ENCODE assay signal across 11 mouse cellular contexts in genomic region chr14:48589702-48590325, GRCm38 (mm10).
A peak's percentile ranks its signal among the peaks of the same experiment; 100 is the strongest.
DNase-seq lines count a peak whose midpoint lies in the region; ATAC-seq lines count a peak whose summit lies in the region.
"Had no signal": no experiment of that assay in that cellular context is flagged by ENCODE, and none has a peak within 500 bp of the region (broad histone marks: within the 10 kb centered on the region; RNA-seq: fewer than 3 reads in every experiment).

No protein-coding gene starts in this region.

- no peak overlapping the region for H3K4me2 ChIP-seq in kidney, embryonic 14.5 days (replicated peaks; ENCODE audit: low read depth, low read length)
- peak overlapping the region; percentile 12; the same call in 1 of the 2 replicates for H3K4me2 ChIP-seq in embryonic facial prominence, embryonic 15.5 days (replicated peaks)
- H3K4me2 ChIP-seq in limb, embryonic 15.5 days = 0 out of 2 replicates have a peak overlapping the region, but pooled peaks have one; percentile 12
- H3K4me2 ChIP-seq: midbrain, embryonic 12.5 days had no signal

- H3K9ac ChIP-seq in kidney, embryonic 14.5 days (ENCODE audit: low read depth, low read length) = no peak overlapping the region
- H3K9ac ChIP-seq in embryonic facial prominence, embryonic 15.5 days = no peak overlapping the region
- no peak overlapping the region for H3K9ac ChIP-seq in limb, embryonic 15.5 days
- H3K9ac ChIP-seq: midbrain, embryonic 12.5 days had no signal

- no peaks in the 10 kb centered on the region for H3K36me3 ChIP-seq in kidney, embryonic 14.5 days (ENCODE audit: control insufficient read depth, insufficient read depth, low read length)
- no peaks in the 10 kb centered on the region for H3K36me3 ChIP-seq in embryonic facial prominence, embryonic 15.5 days
- no peaks in the 10 kb centered on the region for H3K36me3 ChIP-seq in limb, embryonic 15.5 days
- H3K36me3 ChIP-seq: midbrain, embryonic 12.5 days had no signal

- WGBS in kidney, embryonic 14.5 days = 36% methylated on average over 15 of the region's 15 CpGs
- 39% methylated on average over 15 of the region's 15 CpGs for WGBS in embryonic facial prominence, embryonic 15.5 days
- WGBS in limb, embryonic 15.5 days = 34% methylated on average over 15 of the region's 15 CpGs

- H3K4me1 ChIP-seq in kidney, embryonic 14.5 days (ENCODE audit: control insufficient read depth, insufficient read depth, low read length) = no peaks in the 10 kb centered on the region
- H3K4me1 ChIP-seq in embryonic facial prominence, embryonic 15.5 days = peaks cover 3% of the 10 kb centered on the region; the same call in 1 of the 2 replicates
- H3K4me1 ChIP-seq in limb, embryonic 15.5 days = no peaks in the 10 kb centered on the region

- H3K9me3 ChIP-seq in kidney, embryonic 14.5 days (ENCODE audit: control insufficient read depth, low read length) = no peaks in the 10 kb centered on the region
- no peaks in the 10 kb centered on the region for H3K9me3 ChIP-seq in embryonic facial prominence, embryonic 15.5 days (replicated peaks)
- no peaks in the 10 kb centered on the region for H3K9me3 ChIP-seq in limb, embryonic 15.5 days
- H3K9me3 ChIP-seq: midbrain, embryonic 12.5 days had no signal

- 0 out of 2 replicates have a peak, but pooled peaks have one; percentile 20 for ATAC-seq in kidney, embryonic 14.5 days (ENCODE audit: low FRiP score, low TSS enrichment)
- no peak for ATAC-seq in embryonic facial prominence, embryonic 15.5 days (ENCODE audit: insufficient number of reproducible peaks, low FRiP score, low TSS enrichment, low read depth)
- ATAC-seq in limb, embryonic 15.5 days (ENCODE audit: insufficient number of reproducible peaks, low FRiP score, low TSS enrichment, low read depth) = no peak
- ATAC-seq in cerebellum, adult (ENCODE audit: insufficient number of reproducible peaks, low FRiP score, low TSS enrichment) = no peak

- H3K4me3 ChIP-seq in kidney, embryonic 14.5 days (ENCODE audit: low read length) = no peak overlapping the region
- H3K4me3 ChIP-seq in embryonic facial prominence, embryonic 15.5 days (replicated peaks) = 0 out of 2 replicates have a peak overlapping the region, but pooled peaks have one; percentile 10
- no peak overlapping the region for H3K4me3 ChIP-seq in limb, embryonic 15.5 days
- H3K4me3 ChIP-seq: layer of hippocampus, adult 2 months; midbrain, embryonic 12.5 days had no signal

- H3K27me3 ChIP-seq in kidney, embryonic 14.5 days (ENCODE audit: control insufficient read depth, insufficient read depth, low read length) = no peaks in the 10 kb centered on the region
- H3K27me3 ChIP-seq in embryonic facial prominence, embryonic 15.5 days = no peaks in the 10 kb centered on the region
- no peaks in the 10 kb centered on the region for H3K27me3 ChIP-seq in limb, embryonic 15.5 days
- H3K27me3 ChIP-seq: midbrain, embryonic 12.5 days had no signal

- no peak for DNase-seq in kidney, adult 9 months
- DNase-seq in ES-CJ7 (ENCODE audit: low read depth, low spot score) = peak; percentile 17
- DNase-seq in spleen, adult 12 weeks (ENCODE audit: low spot score) = no peak
- no peak for DNase-seq in frontal cortex, postnatal 36 days (ENCODE audit: low spot score in 2 of 2)
- DNase-seq: gastrocnemius, postnatal 25 days had no signal

- no peak overlapping the region for H3K27ac ChIP-seq in kidney, embryonic 14.5 days (ENCODE audit: low read depth, low read length)
- no peak overlapping the region for H3K27ac ChIP-seq in embryonic facial prominence, embryonic 15.5 days (replicated peaks)
- no peak overlapping the region for H3K27ac ChIP-seq in limb, embryonic 15.5 days
- H3K27ac ChIP-seq: layer of hippocampus, adult 2 months; midbrain, embryonic 12.5 days had no signal
